Mouse (Mus musculus) left cerebral cortex, postnatal 4 days (tissue): ENCODE data around the gene Ric8b. TPM values are rescaled to one million over a fixed set of nuclear protein-coding genes. Genes with fewer than 3 reads are reported as not detected.

ENCODE experiments used
- DNase-seq: peaks from one replicate; pipeline ENCODE4 v3.0.0-alpha.2; 2022
- intact Hi-C: fragments of 180-260 bp; cut with DNase I; formaldehyde crosslinking; loops from one replicate; pipeline ENCODE4 v1.15.1; 2025
- total RNA-seq, 2 experiments: library from RNA; stranded (reverse); gene quantifications; 2 replicates each; pipeline ENCODE4 v1.2.3; 2021

The Ric8b gene
- total RNA-seq, 2 experiments from 2014 or later: 47.9 to 49.0 TPM

DNA sequence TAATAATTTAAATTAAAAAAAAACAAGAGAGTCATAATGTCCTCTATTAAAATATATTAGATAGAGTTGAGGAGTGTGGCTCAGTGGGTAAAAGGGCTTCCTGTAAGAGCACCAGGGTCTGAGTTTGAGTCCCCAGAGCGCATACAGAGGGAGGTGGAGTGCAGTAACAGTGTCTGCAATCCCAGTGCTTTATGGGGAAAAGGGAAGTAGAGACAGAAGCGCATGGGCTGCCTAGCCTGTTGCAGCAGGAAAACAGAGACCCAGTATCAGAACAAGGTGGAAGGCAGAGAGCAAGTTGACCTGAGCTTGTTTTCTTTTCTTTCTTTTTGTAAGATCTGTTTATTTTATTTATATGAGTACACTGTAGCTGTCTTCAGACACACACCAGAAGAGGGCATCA, 41.2 kb downstream of the Ric8b start:
- intact Hi-C loops: no loop called here
- DNase-seq: no peak

DNA sequence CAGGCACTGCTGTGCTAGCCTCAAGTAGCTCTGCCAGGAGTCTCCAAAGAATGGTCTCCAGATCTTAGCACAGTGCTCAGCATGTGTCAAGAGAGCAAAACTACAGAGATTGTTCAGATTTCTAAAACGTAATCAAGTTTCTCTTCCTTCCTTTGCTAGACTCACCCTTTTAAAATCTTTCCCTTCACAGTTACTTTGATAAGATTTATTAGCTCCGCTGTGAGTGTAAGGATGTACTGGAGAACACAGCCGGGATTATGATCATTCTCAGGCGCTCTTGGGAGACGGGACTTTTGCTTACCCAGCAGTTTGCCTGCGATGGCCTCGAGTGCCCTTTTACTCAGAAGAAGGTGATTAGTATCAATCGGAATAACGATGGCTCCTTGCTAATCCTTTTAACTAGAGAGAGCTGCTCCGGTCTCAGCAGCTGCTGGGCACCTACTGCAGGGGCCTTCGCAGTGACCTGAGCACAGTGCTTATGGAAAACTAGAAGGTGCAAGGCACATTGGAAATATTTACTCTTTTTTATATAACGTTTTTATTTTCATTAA, 43.0 kb downstream of the Ric8b start:
- no peak for DNase-seq
- intact Hi-C loops: no loop called here

DNA sequence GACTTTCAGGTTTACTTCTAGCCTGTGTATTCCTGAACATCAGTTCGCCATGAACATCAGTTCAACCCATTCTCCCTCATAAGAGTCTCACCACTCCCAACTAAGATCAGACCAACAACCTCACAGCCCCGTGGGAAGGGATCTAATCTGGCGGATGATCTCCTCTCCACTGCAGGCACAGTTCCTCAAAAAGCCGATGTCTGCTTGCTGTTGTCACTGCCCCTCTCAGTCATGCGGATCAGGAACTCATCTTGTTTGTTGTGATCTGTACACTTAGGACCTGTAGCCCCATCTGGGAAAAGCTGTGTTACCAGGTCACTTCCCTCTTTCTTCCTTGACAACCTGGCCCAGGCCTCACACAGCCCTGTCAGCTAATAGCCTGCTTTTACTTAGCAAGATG, 45.7 kb downstream of the Ric8b start:
- no peak for DNase-seq
- intact Hi-C loops: no loop called here

DNA sequence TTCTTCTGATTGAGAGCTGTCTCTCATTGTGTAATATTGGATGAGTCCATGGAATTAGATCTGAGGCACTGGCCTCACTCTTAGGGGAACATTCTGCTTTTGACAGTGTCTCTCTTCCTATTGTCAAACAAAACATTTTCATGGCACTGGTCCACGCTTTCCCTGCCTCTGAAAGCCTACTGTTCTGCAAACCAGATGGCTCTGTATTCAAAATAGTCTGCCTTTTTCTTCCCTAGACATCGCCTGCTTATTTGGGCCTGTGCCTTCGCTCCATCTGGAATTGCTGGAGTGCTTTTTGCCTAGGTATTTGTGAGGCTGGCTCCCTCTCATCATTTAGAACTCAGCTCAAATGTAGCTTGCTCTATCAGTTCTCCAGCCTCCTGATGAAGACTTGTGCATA, 46.3 kb downstream of the Ric8b start:
- DNase-seq: peak; percentile 31
- intact Hi-C loops: no loop called here

DNA sequence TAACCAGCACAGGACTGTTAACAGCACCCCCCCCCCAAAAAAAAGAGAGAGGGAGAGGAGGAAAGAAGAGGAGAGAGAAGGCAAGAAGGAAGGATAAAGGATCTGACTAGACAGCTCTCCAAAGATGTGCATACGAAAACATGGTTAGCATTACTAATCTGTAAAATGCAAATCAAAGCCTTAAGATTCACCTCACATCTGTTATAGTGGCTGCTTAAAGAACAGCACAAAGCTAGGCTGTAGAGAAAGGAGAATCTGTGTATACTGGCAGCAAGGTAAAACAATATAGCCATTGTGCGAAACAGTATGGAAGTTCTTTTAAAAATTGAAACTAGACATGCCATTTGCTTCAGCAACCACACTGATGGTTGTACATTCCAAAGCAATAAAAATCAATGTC, 49.1 kb downstream of the Ric8b start:
- DNase-seq: no peak
- intact Hi-C loops: no loop called here

DNA sequence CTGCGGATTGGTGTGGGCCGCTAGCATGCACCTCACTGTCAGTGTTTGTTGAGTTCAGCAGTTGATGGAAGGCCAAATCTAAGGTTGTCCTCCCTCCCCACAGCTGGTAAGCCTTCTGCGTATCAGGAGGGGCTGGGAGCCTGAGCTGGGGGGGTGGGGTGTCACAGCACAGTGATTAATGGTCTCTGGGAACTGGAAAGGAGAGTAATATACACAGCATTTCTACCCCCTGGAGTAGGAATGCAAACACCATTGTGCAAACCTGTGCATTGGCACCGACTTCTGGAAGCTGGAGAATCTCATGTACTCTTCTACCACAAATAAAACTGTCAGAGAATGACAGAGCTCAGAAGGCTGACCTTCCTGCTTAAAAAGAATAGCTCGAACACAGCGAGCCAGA, 50.2 kb downstream of the Ric8b start:
- DNase-seq: no peak
- intact Hi-C loops: no loop called here

DNA sequence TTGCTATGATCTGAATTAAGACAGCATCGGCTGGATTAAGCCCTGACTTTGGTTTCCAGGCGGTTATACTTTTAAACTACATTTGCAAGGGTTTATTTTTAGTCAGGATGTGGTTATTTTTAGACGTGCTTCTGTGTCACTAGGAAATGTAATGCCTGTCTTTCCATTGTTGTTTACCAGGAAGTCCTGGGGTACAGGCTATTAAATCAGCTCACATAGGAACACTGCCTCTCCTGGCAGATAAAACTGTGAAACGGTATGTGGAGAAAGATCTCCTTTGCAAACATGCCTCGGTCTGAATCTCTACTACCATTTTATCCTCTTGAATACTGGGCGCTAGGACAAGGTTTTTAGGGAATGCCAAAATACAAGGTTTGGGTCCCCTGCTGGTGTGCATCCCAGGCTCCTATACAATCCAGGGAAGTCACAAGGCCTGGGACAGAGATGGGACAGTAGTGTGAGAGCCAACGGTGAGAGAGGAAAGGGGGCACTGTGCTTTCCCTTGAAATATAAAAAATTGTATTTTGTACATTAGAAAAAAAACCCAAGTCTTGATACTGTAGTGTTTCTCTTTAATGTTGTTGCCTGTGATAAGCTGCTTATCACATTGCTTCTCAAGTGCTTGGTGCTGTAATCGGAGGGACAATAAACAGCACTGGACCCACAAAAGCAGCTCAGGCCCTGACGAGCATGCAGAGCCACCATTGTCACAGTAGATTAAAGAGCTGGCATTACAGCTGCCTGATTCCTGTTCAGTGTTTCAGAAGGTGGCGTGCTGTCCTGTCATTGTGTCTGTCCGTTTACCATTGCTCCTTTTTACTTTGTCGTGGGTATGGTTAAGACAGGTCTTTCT, 51.7 kb downstream of the Ric8b start:
- no peak for DNase-seq
- intact Hi-C loops: no loop called here

DNA sequence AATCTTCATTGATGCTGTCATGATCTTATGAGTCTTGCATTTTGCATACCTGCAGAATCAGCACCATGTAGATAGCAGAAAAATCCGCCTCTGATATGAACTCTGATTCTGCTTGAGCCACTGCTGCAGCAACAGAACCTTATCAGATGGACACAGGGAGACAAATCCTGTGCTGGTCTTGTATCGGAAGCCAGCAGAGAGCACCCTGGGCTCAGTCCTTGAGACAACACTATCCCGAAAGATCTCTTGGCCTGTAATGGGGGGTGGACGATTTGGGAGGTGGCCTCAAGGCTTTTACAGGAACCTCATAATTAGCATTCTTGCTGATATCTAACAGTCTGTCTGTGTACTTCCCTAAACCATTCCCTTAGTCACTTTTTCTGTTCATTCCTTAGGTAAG, 57.8 kb downstream of the Ric8b start:
- no peak for DNase-seq
- intact Hi-C loops: no loop called here

DNA sequence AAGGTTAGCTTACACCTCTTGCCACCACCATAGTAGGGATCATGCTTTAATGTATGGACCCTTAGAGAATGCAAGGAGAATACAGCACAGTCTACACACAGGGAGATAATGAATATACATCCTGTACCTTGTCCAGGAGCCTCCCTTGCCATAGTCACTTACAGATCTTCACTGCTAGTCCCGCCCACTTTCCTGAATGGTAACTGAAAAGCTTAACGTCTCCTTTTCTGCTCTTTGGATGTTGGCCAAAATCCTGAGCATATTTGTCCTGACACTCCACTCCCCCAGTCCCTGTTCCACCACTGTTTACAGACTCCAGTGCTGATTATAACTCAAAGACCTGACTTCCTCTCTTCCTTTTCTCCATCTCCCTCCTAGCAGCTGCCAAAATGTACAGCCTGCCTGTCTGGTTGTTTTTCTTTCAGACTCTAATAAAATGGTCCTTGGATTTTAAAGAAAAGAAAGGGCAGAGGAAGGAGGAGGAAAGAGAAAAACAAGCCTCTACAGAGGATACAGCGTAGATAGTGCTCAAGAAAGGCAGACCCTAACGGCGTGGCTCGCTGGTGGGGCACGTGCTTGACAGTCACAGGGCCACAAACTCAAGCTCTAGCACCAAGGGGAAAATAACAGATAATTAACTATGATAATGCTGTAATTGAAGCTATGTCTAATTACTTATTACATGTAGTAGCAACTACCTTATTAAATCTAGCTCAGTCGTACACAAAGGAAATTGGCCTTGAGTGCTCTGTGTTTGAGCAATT, 59.4 kb downstream of the Ric8b start:
- intact Hi-C loops: no loop called here
- DNase-seq: no peak

DNA sequence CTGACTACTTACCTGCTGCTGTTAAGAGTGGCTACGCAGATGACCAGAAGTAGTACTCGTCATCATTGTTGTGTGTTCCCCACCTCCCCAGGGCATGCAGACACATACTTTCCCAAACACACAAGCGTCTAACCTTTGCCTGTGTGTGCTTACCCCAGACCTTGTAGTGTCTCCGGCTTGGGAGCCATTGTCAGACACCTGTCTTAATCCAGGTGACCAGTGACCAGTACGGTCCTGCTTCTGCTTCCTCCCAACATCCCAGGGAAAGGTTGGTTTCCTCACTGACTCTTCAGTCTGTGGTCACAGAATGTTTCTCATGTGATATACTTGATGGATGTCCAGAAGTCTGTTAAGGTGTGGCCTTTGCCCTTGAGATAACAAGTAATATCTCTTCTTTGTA, 62.9 kb downstream of the Ric8b start:
- no peak for DNase-seq
- intact Hi-C loops: no loop called here

DNA sequence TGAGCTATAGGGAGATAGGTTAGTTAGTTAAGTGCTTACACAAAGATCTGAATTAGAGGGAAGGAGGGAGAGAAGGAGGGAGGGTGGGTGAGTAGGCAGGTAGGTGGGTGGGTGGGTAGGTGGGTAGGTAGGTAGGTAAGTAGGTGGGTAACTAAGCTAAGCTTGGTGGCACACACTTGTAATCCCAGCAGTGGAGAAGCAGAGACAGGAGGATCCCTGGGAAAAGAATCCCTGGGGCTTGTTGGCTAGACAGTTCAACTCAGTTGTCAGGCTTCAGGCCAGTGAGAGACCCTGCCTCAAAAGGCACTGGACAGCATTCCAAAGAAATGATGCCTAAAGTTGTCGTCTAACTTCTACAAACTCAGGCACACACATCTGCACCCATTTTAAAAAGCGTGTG, 64.0 kb downstream of the Ric8b start:
- DNase-seq: no peak
- intact Hi-C loops: no loop called here

DNA sequence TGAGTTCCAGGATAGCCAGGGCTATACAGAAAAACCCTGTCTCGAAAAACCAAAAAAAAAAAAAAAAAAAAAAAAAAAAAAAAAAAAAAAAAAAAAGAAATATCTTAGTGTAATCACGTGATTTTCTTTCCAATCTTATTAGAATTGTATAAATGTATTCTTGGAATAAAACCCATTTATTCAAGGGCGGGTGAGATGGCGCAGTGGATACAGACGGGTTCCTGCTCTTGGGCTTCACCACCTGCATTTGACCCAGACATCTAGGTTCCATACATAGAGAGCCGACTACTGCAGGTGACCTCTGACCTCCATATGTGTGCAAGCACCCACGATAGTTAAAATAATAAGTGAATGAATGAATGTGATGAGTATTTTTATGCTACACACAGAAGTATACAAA, 65.3 kb downstream of the Ric8b start:
- intact Hi-C loops: no loop called here
- DNase-seq: no peak

DNA sequence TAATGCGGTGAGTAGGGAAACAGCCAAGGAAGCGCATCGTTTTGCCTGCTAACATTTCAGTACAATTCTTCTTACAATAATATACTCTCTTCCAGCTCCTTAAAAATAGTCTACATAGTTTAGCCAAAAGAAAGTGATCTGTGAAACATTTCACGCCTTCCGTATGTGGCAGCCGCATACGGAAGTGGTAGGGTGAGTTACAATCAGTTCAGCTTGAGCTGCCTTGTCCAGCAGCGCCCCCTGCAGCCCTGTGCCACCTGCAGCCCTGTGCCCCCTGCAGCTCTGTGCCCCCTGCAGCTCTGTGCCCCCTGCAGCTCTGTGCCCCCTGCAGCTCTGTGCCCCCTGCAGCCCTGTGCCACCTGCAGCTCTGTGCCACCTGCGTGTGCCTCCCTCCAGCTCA, 68.5 kb downstream of the Ric8b start:
- peak; percentile 43 for DNase-seq
- intact Hi-C loops: no loop called here

DNA sequence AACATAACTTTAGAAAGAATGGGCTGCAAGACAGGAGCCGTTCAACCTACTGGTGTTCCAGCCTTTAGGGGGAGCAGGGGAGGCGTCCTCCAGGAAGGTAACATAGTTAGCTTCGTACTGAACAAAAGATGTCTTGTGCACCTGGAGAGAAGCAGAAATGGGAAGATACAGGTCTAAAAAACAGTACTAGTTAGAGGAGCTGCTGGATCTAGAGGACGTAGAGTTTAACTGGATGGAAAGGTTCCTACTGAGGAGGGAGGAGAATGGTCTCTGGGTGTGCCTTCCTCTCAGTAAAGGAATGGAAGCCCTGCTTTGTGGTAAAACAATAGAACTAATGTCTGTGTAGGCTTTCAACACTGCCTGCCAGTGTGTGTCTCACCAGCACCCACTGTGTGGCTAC, 70.2 kb downstream of the Ric8b start:
- no peak for DNase-seq
- intact Hi-C loops: no loop called here

DNA sequence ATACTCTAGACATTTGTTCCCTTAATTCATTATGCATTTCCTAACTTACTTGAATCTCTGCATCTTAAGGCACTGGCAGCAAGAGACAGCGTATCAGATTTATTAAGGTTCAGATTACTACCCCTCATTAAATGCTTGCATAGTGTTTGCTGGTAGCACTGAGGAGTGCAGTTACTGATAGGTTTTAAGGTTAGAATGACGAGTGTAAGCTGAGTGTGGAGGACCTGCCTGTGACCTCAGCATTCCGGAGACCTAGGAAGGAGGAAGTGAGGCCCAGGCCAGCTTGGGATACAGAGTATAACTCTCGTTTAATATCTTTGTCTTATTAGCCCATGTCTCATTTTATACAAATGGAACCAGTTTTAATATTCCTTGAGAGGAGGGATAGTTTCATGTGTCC, 71.2 kb downstream of the Ric8b start:
- no peak for DNase-seq
- intact Hi-C loops: no loop called here

DNA sequence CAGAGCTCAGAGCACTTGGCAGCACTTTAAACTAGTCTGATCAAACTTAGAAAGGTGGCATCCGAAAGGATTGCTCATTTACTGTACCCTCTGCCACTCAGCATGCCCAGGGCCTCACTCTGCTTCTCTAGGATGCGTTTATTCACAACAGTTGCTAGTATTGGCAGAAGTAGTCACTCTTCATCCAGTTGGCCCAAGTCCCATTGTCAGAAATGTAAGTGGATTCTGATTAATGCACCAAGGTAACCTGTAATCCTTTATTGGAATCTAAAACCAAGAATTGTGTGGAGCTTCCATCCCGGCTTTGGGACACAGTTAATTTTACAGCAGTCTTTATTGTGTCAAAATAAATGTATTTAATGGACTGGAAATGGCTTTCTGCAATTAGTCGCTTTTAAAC, 76.9 kb downstream of the Ric8b start:
- intact Hi-C loops: no loop called here
- no peak for DNase-seq

DNA sequence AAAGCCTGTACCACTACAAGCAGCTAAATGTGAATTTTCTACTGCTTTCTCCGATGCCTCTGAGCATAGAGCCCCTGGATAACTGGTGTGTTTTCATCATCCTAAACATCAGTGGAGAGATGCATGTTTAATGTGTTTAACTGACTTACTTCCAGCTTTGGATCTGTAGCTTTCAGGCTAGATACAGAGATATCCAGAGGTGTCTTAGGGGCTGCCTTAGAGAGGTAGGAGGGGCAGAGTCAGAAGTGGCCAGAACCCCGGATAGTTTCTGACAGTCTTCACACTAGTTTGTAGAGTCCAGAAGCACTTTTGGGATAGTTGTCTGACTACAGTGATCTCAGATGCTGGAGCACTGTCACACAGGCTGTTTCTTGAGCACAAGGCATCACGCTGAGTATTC, 77.6 kb downstream of the Ric8b start:
- no peak for DNase-seq
- intact Hi-C loops: no loop called here

DNA sequence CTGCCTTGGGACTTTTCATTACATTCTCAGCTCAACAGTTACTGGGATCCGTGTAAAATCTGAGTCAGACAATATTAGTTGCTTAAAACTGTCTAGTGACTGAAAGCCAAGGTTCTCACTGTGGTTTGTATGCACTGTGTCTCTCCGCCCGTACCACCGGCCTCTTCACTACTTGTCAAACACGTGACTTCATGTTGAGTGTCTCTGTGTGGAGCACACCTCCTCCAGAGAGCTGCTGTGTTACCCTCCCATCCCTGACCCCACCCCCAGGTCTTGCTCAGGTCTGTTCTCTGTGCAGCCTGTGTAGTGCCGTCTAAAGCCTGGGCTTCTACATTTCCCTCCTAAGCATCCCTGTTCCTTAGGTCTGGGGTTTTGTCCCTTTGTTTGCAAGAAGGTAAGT, 79.0 kb downstream of the Ric8b start:
- no peak for DNase-seq
- intact Hi-C loops: no loop called here

DNA sequence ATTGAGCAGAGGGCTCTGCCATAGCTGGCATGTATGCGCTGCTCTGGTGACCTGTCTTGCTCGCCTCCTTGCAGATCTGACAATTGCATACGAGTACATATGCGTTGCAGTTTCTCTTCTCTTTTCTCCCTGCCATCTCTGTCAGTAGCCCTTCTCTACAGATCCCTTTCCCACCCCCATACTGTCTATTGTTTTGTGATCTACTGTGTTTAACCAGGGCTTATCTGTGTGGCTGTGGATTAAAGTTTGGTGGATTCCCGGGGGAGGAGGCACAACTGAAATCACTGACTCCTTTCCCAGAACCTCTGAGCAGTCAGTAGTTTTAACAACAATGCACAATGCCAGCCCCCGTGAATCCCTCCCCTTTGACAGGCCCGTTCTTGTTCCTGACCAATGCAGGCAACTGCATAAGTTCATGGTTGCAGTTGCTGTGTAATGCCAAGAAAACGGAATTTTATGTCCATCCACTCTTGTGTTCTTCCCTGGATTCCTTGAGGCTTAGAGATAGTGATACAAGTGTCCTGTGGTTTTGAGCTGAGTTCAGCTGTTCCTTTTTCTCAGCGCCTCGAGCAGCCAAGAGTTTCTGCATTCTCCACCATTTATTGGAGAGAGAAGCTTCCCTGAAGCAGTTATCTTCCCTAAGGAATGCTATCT, 80.3 kb downstream of the Ric8b start:
- intact Hi-C loops: no loop called here
- no peak for DNase-seq

DNA sequence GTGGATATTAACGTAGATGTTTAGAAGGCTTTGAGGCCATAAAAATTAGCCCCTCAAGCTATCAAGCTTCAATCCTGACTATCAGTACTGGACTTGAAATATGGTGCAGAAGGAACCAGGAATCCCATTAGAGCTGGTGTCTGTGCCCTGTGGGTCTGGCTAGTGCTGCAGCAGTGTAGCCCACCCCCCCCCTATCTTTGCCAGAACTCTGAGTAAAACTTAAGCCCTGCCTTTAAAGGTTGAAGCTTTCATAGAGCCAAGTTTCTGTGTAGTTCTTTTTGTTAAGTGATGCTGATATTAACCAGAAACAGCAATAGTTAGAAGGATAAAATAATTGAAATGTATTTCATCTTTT, 80.8 kb downstream of the Ric8b start:
- intact Hi-C loops: no loop called here
- DNase-seq: no peak

DNA sequence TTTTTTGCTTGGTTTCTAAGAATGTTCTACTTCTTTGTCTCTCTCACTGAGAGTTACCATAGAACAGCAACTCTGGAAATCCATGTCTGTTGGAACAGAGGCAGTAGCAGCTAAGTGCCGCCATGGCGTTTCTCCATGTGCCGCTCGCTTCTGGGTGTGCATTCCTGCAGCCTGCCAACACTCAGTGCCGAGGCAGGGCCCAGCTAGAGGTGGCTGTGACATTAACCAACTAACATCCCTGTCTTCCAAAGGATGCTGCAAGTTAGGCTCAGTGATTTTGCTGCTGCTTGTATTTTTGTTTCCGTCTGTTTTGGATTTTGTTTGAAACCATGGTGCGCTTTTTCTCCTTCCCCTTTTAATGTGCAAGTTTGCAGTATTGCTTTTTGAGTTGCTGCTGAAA, 84.5 kb downstream of the Ric8b start:
- DNase-seq: no peak
- intact Hi-C loops: no loop called here
